Mouse (Mus musculus): ENCODE measurements around the gene Aggf1. TPM values are rescaled to one million over a fixed set of nuclear protein-coding genes. Genes with fewer than 3 reads are reported as not detected.

Aggf1 gene
- total RNA-seq, 1 experiment from 2014 or later: 54.0 TPM

GRCm38 (mm10) chr13:95347018-95347696, 28.0 kb downstream of the Aggf1 start:
- peak in 1 of 2 experiments; percentile 73; a peak in 2 of 4 replicates for ATAC-seq (replicated peaks in 1 of 2; ENCODE audit: insufficient read depth in 1 of 2, low FRiP score in 2 of 2, low TSS enrichment in 1 of 2, low read depth in 1 of 2, poor library complexity in 2 of 2, severe bottlenecking in 2 of 2)

DNA sequence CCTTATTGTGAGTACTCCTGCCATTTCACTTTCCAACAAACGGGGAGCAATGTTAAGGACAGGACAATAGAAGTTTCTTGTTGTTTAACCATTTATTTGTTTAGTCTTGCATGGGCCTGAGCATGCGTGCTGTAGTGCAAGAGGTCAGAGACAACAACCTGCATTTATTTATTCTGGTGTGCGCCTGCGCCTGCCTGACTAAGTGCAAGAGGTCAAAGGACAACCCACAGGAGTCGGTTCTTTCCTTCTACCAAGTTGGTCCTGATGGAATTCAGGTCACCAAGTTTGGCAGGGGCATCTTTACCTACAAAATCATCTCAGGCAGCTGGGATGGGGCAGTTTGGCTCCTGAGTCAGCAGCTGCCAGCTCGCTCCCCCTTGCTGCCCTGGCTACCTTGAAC, 29.3 kb downstream of the Aggf1 start:
- no peak for ATAC-seq (replicated peaks in 1 of 2; ENCODE audit: insufficient read depth in 1 of 2, low FRiP score in 2 of 2, low TSS enrichment in 1 of 2, low read depth in 1 of 2, poor library complexity in 2 of 2, severe bottlenecking in 2 of 2)

DNA sequence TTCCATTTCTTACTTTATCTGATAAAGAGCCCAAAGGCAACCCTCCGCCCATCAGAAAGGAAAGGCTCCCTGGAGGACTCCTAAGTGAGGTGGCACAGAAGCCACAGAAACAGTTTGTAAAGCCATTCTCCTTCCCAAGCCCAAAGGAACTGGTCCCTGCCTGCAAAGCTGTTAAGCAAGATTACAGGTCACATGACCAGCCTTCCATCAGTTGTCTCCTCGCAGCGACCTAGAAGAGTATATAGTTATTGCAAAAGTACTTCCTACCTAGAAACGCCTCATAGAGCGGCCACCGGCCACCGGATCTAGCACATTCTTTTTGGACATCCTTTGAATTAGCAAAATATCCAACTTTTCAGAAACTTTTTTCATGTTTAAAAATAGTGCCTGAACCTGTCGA, 31.7 kb downstream of the Aggf1 start:
- ATAC-seq (replicated peaks in 1 of 2; ENCODE audit: insufficient read depth in 1 of 2, low FRiP score in 2 of 2, low TSS enrichment in 1 of 2, low read depth in 1 of 2, poor library complexity in 2 of 2, severe bottlenecking in 2 of 2): no peak

- ATAC-seq (replicated peaks in 1 of 2; ENCODE audit: insufficient read depth in 1 of 2, low FRiP score in 2 of 2, low TSS enrichment in 1 of 2, low read depth in 1 of 2, poor library complexity in 2 of 2, severe bottlenecking in 2 of 2): no peak
Measured at GRCm38 (mm10) chr13:95336122-95336677, 39.0 kb downstream of the Aggf1 start.

- no peak for ATAC-seq (replicated peaks in 1 of 2; ENCODE audit: insufficient read depth in 1 of 2, low FRiP score in 2 of 2, low TSS enrichment in 1 of 2, low read depth in 1 of 2, poor library complexity in 2 of 2, severe bottlenecking in 2 of 2)
Measured at GRCm38 (mm10) chr13:95332086-95332899, 42.9 kb downstream of the Aggf1 start.

DNA sequence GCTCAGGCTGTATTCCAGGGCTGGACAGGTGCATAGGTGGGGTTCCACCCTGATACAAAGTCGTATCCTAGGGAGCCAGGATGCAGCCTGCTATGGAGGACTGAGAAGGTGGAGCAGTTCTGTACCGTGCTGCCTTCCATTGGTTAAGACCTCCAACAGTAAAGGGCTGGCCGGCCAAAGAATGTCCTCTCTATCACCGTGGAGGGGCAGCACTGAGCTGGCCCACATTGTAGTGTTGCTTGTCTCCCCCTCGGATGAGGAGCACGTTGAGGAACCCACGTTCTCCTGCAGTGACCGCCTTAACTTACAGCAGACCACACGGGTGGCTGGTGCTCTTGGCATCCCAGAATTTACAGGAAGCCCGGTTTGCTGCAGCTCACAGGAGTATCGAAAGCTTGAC, 44.6 kb downstream of the Aggf1 start:
- no peak for ATAC-seq (replicated peaks in 1 of 2; ENCODE audit: insufficient read depth in 1 of 2, low FRiP score in 2 of 2, low TSS enrichment in 1 of 2, low read depth in 1 of 2, poor library complexity in 2 of 2, severe bottlenecking in 2 of 2)

GRCm38 (mm10) chr13:95328767-95329166, 46.4 kb downstream of the Aggf1 start:
- ATAC-seq (replicated peaks in 1 of 2; ENCODE audit: insufficient read depth in 1 of 2, low FRiP score in 2 of 2, low TSS enrichment in 1 of 2, low read depth in 1 of 2, poor library complexity in 2 of 2, severe bottlenecking in 2 of 2): no peak

GRCm38 (mm10) chr13:95327345-95327741, 47.8 kb downstream of the Aggf1 start:
- peak in 1 of 2 experiments; percentile 13; a peak in 1 of 4 replicates for ATAC-seq (replicated peaks in 1 of 2; ENCODE audit: insufficient read depth in 1 of 2, low FRiP score in 2 of 2, low TSS enrichment in 1 of 2, low read depth in 1 of 2, poor library complexity in 2 of 2, severe bottlenecking in 2 of 2)

- no peak for ATAC-seq (replicated peaks in 1 of 2; ENCODE audit: insufficient read depth in 1 of 2, low FRiP score in 2 of 2, low TSS enrichment in 1 of 2, low read depth in 1 of 2, poor library complexity in 2 of 2, severe bottlenecking in 2 of 2)
Measured at GRCm38 (mm10) chr13:95326611-95327344, 48.4 kb downstream of the Aggf1 start.

DNA sequence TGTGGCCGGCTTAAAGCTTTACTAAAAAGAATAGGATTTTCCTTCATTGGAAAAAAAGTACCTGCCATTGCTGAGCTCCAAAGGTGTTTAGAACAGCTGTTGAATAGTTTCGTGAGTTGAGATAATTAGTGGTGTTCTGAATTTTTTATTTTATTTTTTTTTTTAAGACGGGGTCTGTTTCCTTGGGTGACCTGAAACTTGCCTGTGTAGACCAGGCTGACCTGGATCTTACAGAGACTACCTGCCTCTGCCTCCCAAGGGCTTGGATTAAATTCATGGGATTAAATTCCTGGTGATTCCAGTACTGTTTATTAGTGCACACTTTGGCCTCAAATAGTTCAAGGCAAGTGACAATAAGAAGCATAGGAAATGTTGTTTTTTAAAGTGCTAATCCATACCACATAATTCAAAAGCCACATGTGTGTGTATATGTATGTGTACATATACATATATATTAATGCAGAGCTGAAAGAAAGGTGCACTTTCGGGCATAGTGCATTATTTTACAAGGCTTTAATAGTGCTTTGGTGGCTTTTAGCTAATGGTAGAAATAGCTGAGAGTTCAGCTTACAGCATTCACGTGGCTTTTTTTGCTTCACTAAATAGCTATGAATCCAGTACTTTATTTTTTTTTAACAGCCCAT, 49.1 kb downstream of the Aggf1 start:
- no peak for ATAC-seq (replicated peaks in 1 of 2; ENCODE audit: insufficient read depth in 1 of 2, low FRiP score in 2 of 2, low TSS enrichment in 1 of 2, low read depth in 1 of 2, poor library complexity in 2 of 2, severe bottlenecking in 2 of 2)

DNA sequence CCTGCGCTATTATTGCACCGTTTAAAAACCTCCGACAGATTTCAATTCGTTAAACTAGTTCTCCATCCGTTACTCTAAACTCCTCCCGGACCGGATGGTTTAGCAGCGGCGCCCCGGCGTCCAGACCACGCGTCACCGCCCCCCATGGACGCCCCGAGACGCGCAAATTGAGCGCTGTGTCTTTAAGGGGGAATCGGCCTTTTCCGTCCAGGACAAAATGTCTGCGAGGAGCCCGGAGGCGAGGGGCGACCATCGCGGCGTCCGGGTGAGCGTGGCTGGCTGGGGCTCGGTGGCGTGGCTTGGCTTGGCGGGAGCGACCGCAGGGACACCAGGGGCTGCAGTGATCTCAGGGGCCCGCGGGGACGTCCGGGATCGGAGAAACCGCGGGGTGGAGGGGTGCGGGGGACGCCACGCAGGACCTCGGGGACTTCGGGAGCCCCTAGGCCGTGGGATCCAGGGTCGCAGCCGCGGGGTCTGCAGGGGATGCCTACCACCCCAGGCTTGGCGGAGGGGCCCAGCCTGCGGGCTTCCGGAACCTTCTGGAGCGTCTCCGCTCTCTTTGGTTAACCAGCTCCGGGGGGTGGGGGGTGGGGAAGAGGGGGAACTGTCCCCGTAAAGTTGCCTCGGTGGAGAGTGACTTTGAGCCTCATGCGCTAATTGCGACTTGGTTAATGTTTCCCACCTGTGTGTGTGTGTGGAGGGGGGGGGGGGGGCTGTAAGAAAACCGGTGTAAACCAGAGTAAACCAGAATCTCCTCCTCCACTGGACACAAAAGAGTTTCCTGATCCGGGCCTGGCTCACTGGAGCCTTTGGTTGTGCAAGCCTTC, 49.9 kb downstream of the Aggf1 start:
- ATAC-seq (replicated peaks in 1 of 2; ENCODE audit: insufficient read depth in 1 of 2, low FRiP score in 2 of 2, low TSS enrichment in 1 of 2, low read depth in 1 of 2, poor library complexity in 2 of 2, severe bottlenecking in 2 of 2): peak; percentile 56 to 59

DNA sequence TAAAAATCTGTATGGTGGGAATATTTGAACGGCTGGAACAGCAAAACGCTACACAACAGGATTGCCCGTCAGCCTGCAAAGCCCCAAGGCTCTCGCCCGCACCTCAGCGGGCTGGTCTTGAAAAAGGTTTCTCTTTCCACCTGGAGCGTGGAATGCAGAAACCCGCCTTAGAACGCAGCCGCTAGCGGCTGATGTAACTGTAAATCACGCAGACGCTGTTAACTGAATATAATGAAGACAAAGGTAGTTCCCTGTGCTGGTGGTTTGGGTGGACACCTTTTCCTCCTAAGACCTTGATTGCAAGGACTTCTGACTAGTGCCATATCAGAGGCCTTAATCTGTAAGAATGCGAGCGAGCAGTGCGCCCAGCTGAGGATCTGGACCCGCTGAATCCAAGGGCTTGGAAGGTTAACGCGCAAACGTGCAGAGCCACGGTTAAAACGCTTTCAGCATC, 50.5 kb downstream of the Aggf1 start:
- peak in 1 of 2 experiments; percentile 18; a peak in 3 of 4 replicates for ATAC-seq (replicated peaks in 1 of 2; ENCODE audit: insufficient read depth in 1 of 2, low FRiP score in 2 of 2, low TSS enrichment in 1 of 2, low read depth in 1 of 2, poor library complexity in 2 of 2, severe bottlenecking in 2 of 2)

DNA sequence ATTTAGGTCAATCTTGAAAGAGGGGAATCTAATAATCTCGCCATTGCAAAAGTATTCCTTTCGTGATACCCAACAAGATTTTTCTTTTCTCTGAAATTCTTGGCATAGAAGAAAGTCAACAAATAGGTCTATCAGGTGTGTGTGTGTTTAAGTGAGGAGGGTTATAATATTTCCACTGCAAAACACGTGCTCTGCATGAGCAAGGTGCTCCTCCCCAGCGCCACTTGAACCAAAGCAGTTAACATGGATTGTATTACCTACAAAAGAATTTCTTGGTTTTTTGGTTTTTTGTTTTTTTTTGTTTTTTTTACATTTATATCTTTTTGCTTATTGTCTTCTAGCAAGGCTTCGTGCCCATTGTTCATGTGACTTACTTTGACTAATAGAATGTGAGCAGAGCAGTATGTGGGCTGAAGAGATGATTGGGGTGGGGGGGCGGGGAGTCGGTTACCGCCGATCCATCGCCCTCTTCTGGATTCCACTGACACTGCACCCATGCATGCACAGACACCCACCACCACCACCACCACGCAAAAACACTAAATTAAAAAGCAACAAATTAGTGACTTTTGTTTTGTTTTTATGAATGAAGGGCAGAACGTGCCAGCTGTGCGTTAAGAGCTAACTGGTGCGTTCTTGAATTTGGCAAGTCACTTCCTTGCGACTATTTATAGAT, 51.1 kb downstream of the Aggf1 start:
- ATAC-seq (replicated peaks in 1 of 2; ENCODE audit: insufficient read depth in 1 of 2, low FRiP score in 2 of 2, low TSS enrichment in 1 of 2, low read depth in 1 of 2, poor library complexity in 2 of 2, severe bottlenecking in 2 of 2): 0 out of 4 replicates have a peak, but pooled peaks of 1 of the 2 experiments have one; percentile 18

DNA sequence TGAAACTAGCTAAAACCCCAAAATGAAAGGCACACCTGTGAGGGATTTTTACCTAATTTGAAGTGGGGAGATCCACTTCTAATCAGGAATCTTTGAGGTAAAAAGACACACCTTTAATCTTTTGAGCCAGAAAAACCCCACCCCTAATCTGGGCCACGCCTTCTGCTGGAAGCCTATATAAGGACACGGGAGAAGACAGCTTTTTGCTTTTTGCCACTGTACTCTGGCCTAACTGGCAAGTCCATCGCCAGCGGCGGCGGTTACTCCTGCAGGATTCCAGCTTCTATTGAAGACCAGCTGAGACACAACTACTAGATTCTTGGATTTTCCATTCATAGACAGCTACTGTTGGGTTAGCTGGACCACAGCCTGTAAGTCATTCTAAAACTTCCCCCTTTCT, 51.8 kb downstream of the Aggf1 start, which contains the start of gene Zbed3:
TSS of gene Zbed3 (plus strand) at position 213 of the 400 bp plus-strand sequence.
- no peak for ATAC-seq (replicated peaks in 1 of 2; ENCODE audit: insufficient read depth in 1 of 2, low FRiP score in 2 of 2, low TSS enrichment in 1 of 2, low read depth in 1 of 2, poor library complexity in 2 of 2, severe bottlenecking in 2 of 2)

DNA sequence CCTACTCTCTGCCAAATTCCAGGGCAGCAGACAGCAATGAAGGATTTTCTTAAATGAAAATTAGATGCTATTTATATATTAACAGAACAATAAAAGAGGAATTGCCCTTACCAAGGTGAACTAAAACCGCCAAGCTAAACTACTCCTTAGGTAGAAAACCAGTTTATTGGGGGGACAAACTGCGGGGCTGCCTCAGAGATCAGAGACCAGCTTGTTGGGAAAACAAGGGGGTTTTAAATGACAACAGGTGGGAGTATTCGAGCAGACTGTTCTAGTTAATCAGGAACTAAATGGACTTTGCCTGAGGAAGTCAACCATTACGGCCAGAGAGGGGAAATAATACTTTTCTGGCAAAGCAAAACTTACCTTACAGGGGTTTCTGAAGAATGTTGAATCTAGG, 54.7 kb downstream of the Aggf1 start:
- no peak for ATAC-seq (replicated peaks in 1 of 2; ENCODE audit: insufficient read depth in 1 of 2, low FRiP score in 2 of 2, low TSS enrichment in 1 of 2, low read depth in 1 of 2, poor library complexity in 2 of 2, severe bottlenecking in 2 of 2)

DNA sequence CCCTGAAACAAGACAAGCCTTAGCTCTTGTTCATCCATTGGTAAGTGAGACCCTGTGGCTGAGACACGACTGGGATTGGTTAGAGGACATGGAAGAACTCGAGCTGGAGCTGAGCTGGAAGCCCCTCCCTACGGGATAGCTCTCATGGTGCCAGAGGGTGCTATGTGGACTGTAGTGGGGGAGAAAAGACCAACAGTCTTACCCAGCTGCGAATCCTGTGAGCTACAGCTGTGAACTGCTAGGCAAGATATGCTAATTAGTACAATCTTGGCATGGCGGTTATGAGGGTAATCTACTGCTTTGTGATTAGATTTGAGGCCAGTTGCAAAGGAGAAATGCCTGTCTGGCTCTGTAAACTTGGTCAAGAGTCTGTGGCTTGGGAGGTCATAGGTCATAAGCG, 56.0 kb downstream of the Aggf1 start:
- ATAC-seq (replicated peaks in 1 of 2; ENCODE audit: insufficient read depth in 1 of 2, low FRiP score in 2 of 2, low TSS enrichment in 1 of 2, low read depth in 1 of 2, poor library complexity in 2 of 2, severe bottlenecking in 2 of 2): no peak

Data from hematopoietic stem cell, adult 5-6 weeks (primary cell).